Mouse (Mus musculus) hindbrain, postnatal 0 days (tissue): Measurements from ENCODE around the gene Vmo1. TPM values are rescaled to one million over a fixed set of nuclear protein-coding genes. Genes with fewer than 3 reads are reported as not detected.
A peak's percentile ranks its signal among the peaks of the same experiment; 100 is the strongest.
"Not testable (repeated sequence)": the region's sequence is repeated elsewhere in the genome, so short reads cannot be mapped to it uniquely, and the experiment has no call there.

Experiments
- ATAC-seq: fragments of 200-750 bp; cut with Nextera tagmentation; 2 replicates; pipeline ENCODE4 v1.8.0; 2017; ENCODE audit warnings: mild to moderate bottlenecking, moderate TSS enrichment, moderate library complexity
- DNase-seq: peaks from one replicate; pipeline ENCODE4 v3.0.0-alpha.2; 2015; ENCODE audit warnings: low spot score
- H3K27ac ChIP-seq: fragments of 300-500 bp; sonication (generic); 2 replicates; pipeline ENCODE4 v1.5.1; 2014; ENCODE audit warnings: mild to moderate bottlenecking
- H3K27me3 ChIP-seq: fragments of 300-500 bp; sonication (generic); 2 replicates; pipeline ENCODE4 v1.6.1; 2014; ENCODE audit warnings: low read length, mixed read lengths; ENCODE audit not compliant: insufficient read depth
- H3K36me3 ChIP-seq: fragments of 300-500 bp; sonication (generic); 2 replicates; pipeline ENCODE4 v1.6.1; 2014; ENCODE audit warnings: low read length, mixed read lengths; ENCODE audit not compliant: insufficient read depth
- H3K4me1 ChIP-seq: fragments of 300-500 bp; sonication (generic); 2 replicates; pipeline ENCODE4 v1.6.1; 2014; ENCODE audit warnings: antibody characterized with exemption, low read length, mixed read lengths; ENCODE audit not compliant: insufficient read depth
- H3K4me2 ChIP-seq: fragments of 300-500 bp; sonication (generic); 2 replicates; pipeline ENCODE4 v1.6.1; 2014; ENCODE audit warnings: low read depth, mild to moderate bottlenecking, low read length, moderate library complexity, mixed read lengths
- H3K4me3 ChIP-seq: fragments of 300-500 bp; sonication (generic); 2 replicates; pipeline ENCODE4 v1.5.1; 2014; ENCODE audit warnings: low read length
- H3K9ac ChIP-seq: fragments of 300-500 bp; sonication (generic); replicated peaks from 2 replicates; pipeline ENCODE4 v1.6.1; 2014; ENCODE audit warnings: mild to moderate bottlenecking, low read length, moderate library complexity, mixed read lengths
- H3K9me3 ChIP-seq: fragments of 300-500 bp; sonication (generic); 2 replicates; pipeline ENCODE4 v1.6.1; 2016; ENCODE audit warnings: low read length, mixed read lengths
- CTCF ChIP-seq: IDR thresholded peaks from 2 replicates; pipeline ENCODE4 v1.5.1; 2016; ENCODE audit warnings: antibody characterized with exemption, control low read depth, low read depth
- WGBS: fragments of 180-500 bp; shearing (Covaris S2); extraction: QIAGEN DNeasy Blood & Tissue Kit; methylation state at CpG from one replicate; pipeline ENCODE4 v1.1.7; 2014; 5-methylcytosine and 5-hydroxymethylcytosine counted together
- polyA plus RNA-seq: library from polyadenylated mRNA; unstranded; fragments of >200 nt; fragmentation: Nextera tagmentation; extraction: Ambion mirVana; gene quantifications from 2 replicates; pipeline ENCODE4 v1.2.1, GENCODE M21; 2015
- total RNA-seq: library from RNA; depleted of rRNA; stranded (reverse); fragments of >200 nt; gene quantifications from 2 replicates; pipeline ENCODE4 v1.2.3, GENCODE M21; 2014

Gene Vmo1
- total and polyA plus RNA-seq, 2 experiments from 2014 or later = not detected

DNA sequence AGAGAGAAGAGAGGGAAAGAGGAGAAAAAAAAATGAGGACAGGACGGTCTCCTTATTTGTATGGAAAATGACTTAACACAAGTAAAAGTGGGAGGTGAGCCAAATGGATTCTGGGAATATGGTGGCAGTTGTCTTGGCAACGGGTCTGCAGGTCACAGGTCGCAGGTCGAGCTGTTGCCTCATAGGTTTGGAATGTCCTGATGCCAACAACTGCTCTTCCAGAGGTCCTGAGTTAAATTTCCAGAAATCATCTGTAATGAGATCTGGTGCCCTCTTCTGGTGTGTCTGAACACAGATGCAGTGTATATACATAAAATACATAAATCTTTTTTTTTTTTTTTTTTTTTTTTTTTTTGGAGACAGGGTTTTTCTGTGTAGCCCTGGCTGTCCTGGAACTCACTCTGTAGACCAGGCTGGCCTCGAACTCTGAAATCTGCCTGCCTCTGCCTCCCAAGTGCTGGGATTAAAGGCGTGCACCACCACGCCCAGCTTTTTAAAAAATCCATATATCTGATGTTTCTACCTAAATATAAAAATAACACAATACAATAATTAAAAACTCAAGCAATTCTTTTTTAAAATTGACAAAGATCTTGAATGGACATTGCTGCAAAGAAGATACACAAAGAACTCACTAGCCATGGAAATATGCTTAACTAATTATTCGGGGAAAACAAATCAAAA, 9.0 kb upstream of the Vmo1 start:
- H3K4me1 ChIP-seq, H3K27ac ChIP-seq, DNase-seq, ATAC-seq, H3K27me3 ChIP-seq, H3K4me2 ChIP-seq, H3K4me3 ChIP-seq, H3K9ac ChIP-seq, H3K9me3 ChIP-seq: not testable (repeated sequence)
- peaks cover 10% of the 10 kb centered on the region; the same call in 1 of the 2 replicates for H3K36me3 ChIP-seq
- TF ChIP-seq CTCF = 0 out of 2 replicates have a peak, but pooled peaks have one; percentile 6
- WGBS = 88% methylated on average over 8 of the region's 8 CpGs

- peak overlapping the region; percentile 22 for H3K4me3 ChIP-seq
- H3K9me3 ChIP-seq = no peaks in the 10 kb centered on the region
- no peaks in the 10 kb centered on the region for H3K4me1 ChIP-seq
- H3K27me3 ChIP-seq = no peaks in the 10 kb centered on the region
- DNase-seq (peak; percentile 50), ATAC-seq (peak; percentile 59)
- TF ChIP-seq CTCF = peak; percentile 37
- WGBS = 15% methylated on average over 41 of the region's 41 CpGs
- no peaks in the 10 kb centered on the region for H3K36me3 ChIP-seq
- peak overlapping the region; percentile 52 for H3K9ac ChIP-seq
- peak overlapping the region; percentile 73; the same call in 1 of the 2 replicates for H3K27ac ChIP-seq
- peak overlapping the region; percentile 42 for H3K4me2 ChIP-seq
These were observed 5.9 kb upstream of the Vmo1 start for GRCm38 (mm10) chr11:70520178-70520769.

- peak within 1 kb of the TSS; percentile 52 for H3K9ac ChIP-seq
- ATAC-seq = no peak
- H3K27me3 ChIP-seq = no peaks in the 10 kb centered on the region
- H3K36me3 ChIP-seq = no peaks in the 10 kb centered on the region
- no peak for TF ChIP-seq CTCF
- H3K4me1 ChIP-seq = no peaks in the 10 kb centered on the region
- no peaks in the 10 kb centered on the region for H3K9me3 ChIP-seq
- no peak for DNase-seq
- H3K4me3 ChIP-seq = peak within 1 kb of the TSS; percentile 22; the same call in 1 of the 2 replicates
- H3K27ac ChIP-seq = peak within 1 kb of the TSS; percentile 73; the same call in 1 of the 2 replicates
- 74% methylated on average over 10 of the region's 10 CpGs for WGBS
- H3K4me2 ChIP-seq = peak within 1 kb of the TSS; percentile 42
These were observed 4.5 kb upstream of the Vmo1 start, which contains the start of gene Gltpd2 for GRCm38 (mm10) chr11:70518923-70519322. Gltpd2 (plus strand) TSS chr11:70519196.

DNA sequence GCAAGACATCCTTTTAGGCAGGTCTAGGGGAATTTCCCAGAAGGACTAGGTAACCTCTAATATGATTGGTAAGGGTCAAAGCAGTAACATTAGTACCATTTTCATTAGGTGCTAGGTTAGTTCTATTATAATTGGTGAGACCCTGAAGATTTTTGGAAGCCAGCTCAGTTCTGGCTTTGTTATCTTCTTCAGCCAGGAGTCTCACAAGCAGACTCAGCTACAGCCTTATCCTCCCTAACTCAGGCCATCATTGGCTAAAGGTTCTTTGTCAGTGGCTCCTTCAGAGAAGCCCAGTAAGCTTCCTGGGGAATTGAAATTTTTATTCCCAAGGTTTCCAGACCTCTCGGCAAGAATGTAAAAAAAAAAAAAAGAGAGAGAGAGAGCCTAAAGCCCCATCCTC, 4.0 kb upstream of the Vmo1 start:
- no peaks in the 10 kb centered on the region for H3K4me1 ChIP-seq
- 67% methylated on average over 1 of the region's 1 CpGs for WGBS

GRCm38 (mm10) chr11:70516352-70516751, 1.9 kb upstream of the Vmo1 start:
- H3K27me3 ChIP-seq = no peaks in the 10 kb centered on the region
- no peaks in the 10 kb centered on the region for H3K9me3 ChIP-seq
- H3K36me3 ChIP-seq = no peaks in the 10 kb centered on the region
- no peak overlapping the region for H3K27ac ChIP-seq
- whole genome bisulfite sequencing = 18% methylated on average over 2 of the region's 2 CpGs
- H3K4me1 ChIP-seq = no peaks in the 10 kb centered on the region
- ATAC-seq (no peak), DNase-seq (peak; percentile 81)
- no peak overlapping the region for H3K9ac ChIP-seq
- H3K4me3 ChIP-seq = no peak overlapping the region
- no peak overlapping the region for H3K4me2 ChIP-seq
- TF ChIP-seq CTCF = peak; percentile 82

More for the DNA sequence above, 4.0 kb upstream of the Vmo1 start:
- Histone ChIP-seq H3K36me3 (no peaks in the 10 kb centered on the region), H3K27ac (no peak overlapping the region), H3K4me2 (no peak overlapping the region), H3K4me3 (no peak overlapping the region), H3K27me3 (no peaks in the 10 kb centered on the region), H3K9ac (no peak overlapping the region), H3K9me3 (no peaks in the 10 kb centered on the region)
- no peak for TF ChIP-seq CTCF
- DNase-seq (no peak), ATAC-seq (no peak)

GRCm38 (mm10) chr11:70513520-70513919, 896 bp downstream of the Vmo1 start:
- TF ChIP-seq CTCF = no peak
- DNase-seq = no peak
- Histone ChIP-seq H3K27me3 (no peaks in the 10 kb centered on the region), H3K9me3 (no peaks in the 10 kb centered on the region), H3K4me3 (no peak overlapping the region), H3K4me1 (0 out of 2 replicates have a peak, but pooled peaks cover 6% of the 10 kb centered on the region), H3K9ac (no peak overlapping the region), H3K27ac (no peak overlapping the region), H3K36me3 (no peaks in the 10 kb centered on the region), H3K4me2 (no peak overlapping the region)
- no peak for ATAC-seq
- WGBS = 42% methylated on average over 11 of the region's 11 CpGs
